Mouse (Mus musculus): ENCODE results near the gene Ccdc6. TPM values are rescaled to one million over a fixed set of nuclear protein-coding genes. Genes with fewer than 3 reads are reported as not detected.

Ccdc6 gene
- 57.6 and 61.8 TPM in 2 replicates for polyA plus RNA-seq (2011; ENCODE audit: insufficient read depth, insufficient read length, low read depth, missing spikeins)

DNA sequence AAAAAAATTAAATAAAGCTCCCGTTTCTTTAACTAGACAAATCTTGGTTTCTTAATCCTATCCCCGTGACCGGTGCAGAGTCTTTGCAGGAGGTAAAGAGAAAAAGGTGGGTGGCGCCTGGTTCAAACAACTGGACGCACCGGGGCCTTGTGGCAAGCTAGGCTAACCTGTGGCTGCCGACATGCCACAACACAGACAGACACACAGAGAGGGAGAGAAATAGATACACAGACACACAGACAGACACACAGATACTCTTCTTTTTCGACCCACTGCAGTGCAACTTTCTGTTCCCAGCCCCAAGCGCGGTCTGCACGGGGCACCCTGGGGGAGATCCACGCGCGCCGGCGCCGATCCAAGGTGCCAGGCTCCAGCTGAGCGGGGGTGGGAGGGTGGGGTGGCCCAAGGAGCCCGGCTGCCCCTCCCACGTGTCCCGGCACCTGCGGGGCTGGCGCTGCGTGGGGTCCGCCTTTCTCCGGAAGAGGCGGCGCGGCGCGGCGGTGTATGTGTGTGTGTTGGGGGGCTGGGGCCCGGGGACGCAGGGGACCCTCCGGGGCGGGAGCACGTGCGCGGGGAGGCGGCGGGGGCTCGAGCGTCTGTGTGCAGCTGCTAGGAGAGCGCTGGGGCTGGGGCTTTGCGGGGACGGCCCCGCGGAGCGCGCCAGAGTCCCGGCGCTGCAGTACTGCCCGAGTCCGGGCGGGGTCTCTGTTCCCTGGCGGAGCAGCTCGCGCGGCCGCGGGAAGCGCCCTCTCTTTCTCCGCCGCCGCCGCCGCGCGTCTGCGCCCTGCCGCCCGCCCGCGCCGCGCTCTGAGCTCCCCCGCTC, at the start of gene Ccdc6:
Ccdc6 (plus strand) TSS at position 756 of the 823 bp plus-strand sequence.
- TF ChIP-seq CTCF (IDR thresholded peaks at IDR 0.05; ENCODE audit: low read depth, low read length) (peak; percentile 5), POLR2A (IDR thresholded peaks at IDR 0.05; ENCODE audit: insufficient read depth, low read length) (no peak), EP300 (IDR thresholded peaks at IDR 0.05; ENCODE audit: insufficient read depth, low read depth, low read length) (0 out of 2 replicates have a peak, but pooled peaks have one; percentile 33)
- Histone ChIP-seq H3K36me3 (ENCODE audit: control insufficient read depth, insufficient read depth, low read length, poor library complexity, severe bottlenecking) (no peaks in the 10 kb centered on the region), H3K4me1 (ENCODE audit: control insufficient read depth, insufficient read depth, low read length) (peaks cover 7% of the 10 kb centered on the region), H3K9me3 (replicated peaks; ENCODE audit: control insufficient read depth, insufficient read depth, low read length, poor library complexity, severe bottlenecking) (0 out of 2 replicates have a peak, but pooled peaks cover 2% of the 10 kb centered on the region), H3K4me3 (ENCODE audit: low read depth, low read length) (peak within 1 kb of the TSS; percentile 98), H3K27me3 (ENCODE audit: control insufficient read depth, insufficient read depth, low read length, poor library complexity, severe bottlenecking) (no peaks in the 10 kb centered on the region), H3K9ac (ENCODE audit: low read depth, poor library complexity, severe bottlenecking) (peak within 1 kb of the TSS; percentile 98), H3K27ac (ENCODE audit: insufficient read depth, low read length) (peak within 1 kb of the TSS; percentile 94)

DNA sequence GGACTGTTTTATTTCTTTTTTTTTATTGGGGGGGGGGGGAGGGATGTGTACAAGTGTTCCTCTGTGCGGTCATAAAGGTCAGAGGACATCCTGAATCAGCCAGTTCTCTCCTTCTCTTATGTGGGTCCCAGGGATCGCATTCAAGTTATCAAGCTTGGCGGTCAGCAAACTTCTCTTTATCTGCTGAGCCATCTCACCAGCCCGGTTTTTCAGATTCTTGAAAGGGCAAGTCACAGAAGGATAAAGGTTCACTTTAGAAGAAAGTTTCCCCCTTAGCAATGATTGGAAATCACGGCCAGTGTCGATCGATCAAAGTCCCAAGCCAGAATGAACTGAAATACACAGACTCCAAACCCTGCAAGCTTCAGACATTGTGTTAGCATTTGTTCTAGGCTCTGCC, 47.1 kb upstream of the Ccdc6 start:
- peaks cover 6% of the 10 kb centered on the region for H3K9me3 ChIP-seq (replicated peaks; ENCODE audit: control insufficient read depth, insufficient read depth, low read length, poor library complexity, severe bottlenecking)
- no peaks in the 10 kb centered on the region for H3K4me1 ChIP-seq (ENCODE audit: control insufficient read depth, insufficient read depth, low read length)
- TF ChIP-seq POLR2A (IDR thresholded peaks at IDR 0.05; ENCODE audit: insufficient read depth, low read length) = no peak
- TF ChIP-seq EP300 (IDR thresholded peaks at IDR 0.05; ENCODE audit: insufficient read depth, low read depth, low read length) = no peak
- TF ChIP-seq CTCF (IDR thresholded peaks at IDR 0.05; ENCODE audit: low read depth, low read length) = no peak
- H3K36me3 ChIP-seq (ENCODE audit: control insufficient read depth, insufficient read depth, low read length, poor library complexity, severe bottlenecking) = no peaks in the 10 kb centered on the region
- no peaks in the 10 kb centered on the region; the same call in 1 of the 2 replicates for H3K27me3 ChIP-seq (ENCODE audit: control insufficient read depth, insufficient read depth, low read length, poor library complexity, severe bottlenecking)
- no peak overlapping the region for H3K9ac ChIP-seq (ENCODE audit: low read depth, poor library complexity, severe bottlenecking)
- H3K27ac ChIP-seq (ENCODE audit: insufficient read depth, low read length) = no peak overlapping the region
- H3K4me3 ChIP-seq (ENCODE audit: low read depth, low read length) = no peak overlapping the region

DNA sequence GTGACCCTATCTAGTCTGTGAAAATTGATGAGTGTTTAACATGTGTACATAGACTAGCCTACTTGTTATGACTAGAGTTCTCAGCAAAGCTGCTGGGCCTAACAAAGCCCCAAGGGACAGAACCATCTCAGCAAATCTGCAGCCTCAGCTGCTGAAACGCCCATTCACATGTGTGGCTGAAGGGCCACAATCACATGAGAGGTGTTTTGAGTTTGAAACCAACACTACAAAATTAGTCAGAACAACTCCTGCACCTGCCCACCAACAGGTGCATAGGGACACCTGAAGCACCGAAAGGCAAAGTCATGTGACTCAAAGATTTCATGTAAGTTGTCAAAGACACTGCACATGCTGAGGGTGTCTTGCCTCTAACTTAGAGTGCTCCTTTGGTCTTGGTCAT, 41.6 kb upstream of the Ccdc6 start:
- Histone ChIP-seq H3K4me3 (ENCODE audit: low read depth, low read length) (no peak overlapping the region), H3K36me3 (ENCODE audit: control insufficient read depth, insufficient read depth, low read length, poor library complexity, severe bottlenecking) (no peaks in the 10 kb centered on the region), H3K27me3 (ENCODE audit: control insufficient read depth, insufficient read depth, low read length, poor library complexity, severe bottlenecking) (no peaks in the 10 kb centered on the region), H3K27ac (ENCODE audit: insufficient read depth, low read length) (no peak overlapping the region), H3K4me1 (ENCODE audit: control insufficient read depth, insufficient read depth, low read length) (no peaks in the 10 kb centered on the region), H3K9ac (ENCODE audit: low read depth, poor library complexity, severe bottlenecking) (no peak overlapping the region), H3K9me3 (replicated peaks; ENCODE audit: control insufficient read depth, insufficient read depth, low read length, poor library complexity, severe bottlenecking) (peaks cover 6% of the 10 kb centered on the region)
- TF ChIP-seq EP300 (IDR thresholded peaks at IDR 0.05; ENCODE audit: insufficient read depth, low read depth, low read length) (no peak), CTCF (IDR thresholded peaks at IDR 0.05; ENCODE audit: low read depth, low read length) (no peak), POLR2A (IDR thresholded peaks at IDR 0.05; ENCODE audit: insufficient read depth, low read length) (no peak)

- Histone ChIP-seq H3K27me3 (ENCODE audit: control insufficient read depth, insufficient read depth, low read length, poor library complexity, severe bottlenecking) (no peaks in the 10 kb centered on the region), H3K27ac (ENCODE audit: insufficient read depth, low read length) (no peak overlapping the region), H3K4me1 (ENCODE audit: control insufficient read depth, insufficient read depth, low read length) (no peaks in the 10 kb centered on the region), H3K9me3 (replicated peaks; ENCODE audit: control insufficient read depth, insufficient read depth, low read length, poor library complexity, severe bottlenecking) (peaks cover 6% of the 10 kb centered on the region), H3K36me3 (ENCODE audit: control insufficient read depth, insufficient read depth, low read length, poor library complexity, severe bottlenecking) (no peaks in the 10 kb centered on the region), H3K4me3 (ENCODE audit: low read depth, low read length) (no peak overlapping the region), H3K9ac (ENCODE audit: low read depth, poor library complexity, severe bottlenecking) (no peak overlapping the region)
- TF ChIP-seq EP300 (IDR thresholded peaks at IDR 0.05; ENCODE audit: insufficient read depth, low read depth, low read length) = no peak
- no peak for TF ChIP-seq POLR2A (IDR thresholded peaks at IDR 0.05; ENCODE audit: insufficient read depth, low read length)
- no peak for TF ChIP-seq CTCF (IDR thresholded peaks at IDR 0.05; ENCODE audit: low read depth, low read length)
These were observed 39.9 kb upstream of the Ccdc6 start for GRCm38 (mm10) chr10:70057064-70057463.

DNA sequence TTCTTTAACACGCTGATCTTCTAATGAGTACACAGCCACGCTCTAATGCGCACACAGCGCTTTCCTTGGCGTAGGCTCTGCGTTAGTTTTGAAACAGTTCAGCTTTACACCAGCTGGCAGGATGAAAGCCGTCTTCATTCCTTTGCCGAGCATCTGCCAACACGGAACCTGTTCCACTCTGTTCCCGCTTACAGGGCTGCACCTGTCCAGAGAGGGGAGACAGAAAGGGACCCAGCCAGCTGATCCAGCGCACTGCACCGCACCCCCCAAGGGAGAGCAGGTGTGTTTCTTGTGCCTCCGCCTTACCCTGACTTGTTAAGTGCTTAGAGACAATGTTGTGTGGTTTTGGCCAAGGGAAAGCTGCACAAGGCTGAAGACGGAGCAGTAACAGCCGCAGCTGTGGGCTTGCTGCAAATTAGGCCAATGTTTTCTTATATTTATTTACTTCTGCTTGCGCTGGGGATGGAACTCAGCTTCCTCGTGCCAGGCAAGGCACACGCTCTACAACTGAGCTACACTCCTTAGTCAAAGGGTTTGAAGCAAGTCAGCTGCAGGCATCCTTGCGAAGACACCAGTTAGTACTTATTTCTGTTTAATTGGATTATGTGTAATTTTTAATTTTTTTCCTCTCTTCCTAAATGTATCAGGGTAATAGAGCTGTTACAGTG, 36.8 kb upstream of the Ccdc6 start:
- Histone ChIP-seq H3K27me3 (ENCODE audit: control insufficient read depth, insufficient read depth, low read length, poor library complexity, severe bottlenecking) (no peaks in the 10 kb centered on the region), H3K27ac (ENCODE audit: insufficient read depth, low read length) (no peak overlapping the region), H3K4me1 (ENCODE audit: control insufficient read depth, insufficient read depth, low read length) (no peaks in the 10 kb centered on the region)

More for the DNA sequence above, 36.8 kb upstream of the Ccdc6 start:
- Histone ChIP-seq H3K4me3 (ENCODE audit: low read depth, low read length) (peak overlapping the region; percentile 16), H3K9me3 (replicated peaks; ENCODE audit: control insufficient read depth, insufficient read depth, low read length, poor library complexity, severe bottlenecking) (no peaks in the 10 kb centered on the region), H3K9ac (ENCODE audit: low read depth, poor library complexity, severe bottlenecking) (no peak overlapping the region), H3K36me3 (ENCODE audit: control insufficient read depth, insufficient read depth, low read length, poor library complexity, severe bottlenecking) (no peaks in the 10 kb centered on the region)
- no peak for TF ChIP-seq POLR2A (IDR thresholded peaks at IDR 0.05; ENCODE audit: insufficient read depth, low read length)
- no peak for TF ChIP-seq EP300 (IDR thresholded peaks at IDR 0.05; ENCODE audit: insufficient read depth, low read depth, low read length)
- TF ChIP-seq CTCF (IDR thresholded peaks at IDR 0.05; ENCODE audit: low read depth, low read length) = no peak
